Mouse (Mus musculus): ENCODE results near the gene Gm21860.
"Not testable (repeated sequence)": the region's sequence is repeated elsewhere in the genome, so short reads cannot be mapped to it uniquely, and the experiment has no call there.

Gm21860 gene

DNA sequence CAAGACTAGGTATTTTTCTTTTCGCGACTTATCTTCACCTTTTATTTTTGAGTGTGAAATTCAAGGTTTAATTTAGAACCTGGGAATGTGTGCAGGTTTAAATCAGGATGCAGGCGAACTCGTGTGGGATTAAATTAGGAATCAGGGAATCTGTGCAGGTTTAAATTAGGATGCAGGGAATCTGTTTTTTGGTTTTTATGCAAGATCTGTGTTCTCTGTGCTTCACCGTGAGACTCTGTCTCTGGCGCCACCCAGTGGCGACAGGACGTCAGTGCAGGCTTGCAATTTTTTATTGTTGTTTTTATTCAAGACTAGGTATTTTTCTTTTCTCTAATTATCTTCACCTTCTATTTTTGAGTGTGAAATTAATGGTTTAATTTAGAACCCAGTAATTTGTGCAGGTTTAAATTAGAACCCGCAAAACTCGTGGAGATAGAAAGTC is 22.5 kb downstream of the Gm21860 start:
- not testable (repeated sequence) for DNase-seq (ENCODE audit: low spot score)

DNA sequence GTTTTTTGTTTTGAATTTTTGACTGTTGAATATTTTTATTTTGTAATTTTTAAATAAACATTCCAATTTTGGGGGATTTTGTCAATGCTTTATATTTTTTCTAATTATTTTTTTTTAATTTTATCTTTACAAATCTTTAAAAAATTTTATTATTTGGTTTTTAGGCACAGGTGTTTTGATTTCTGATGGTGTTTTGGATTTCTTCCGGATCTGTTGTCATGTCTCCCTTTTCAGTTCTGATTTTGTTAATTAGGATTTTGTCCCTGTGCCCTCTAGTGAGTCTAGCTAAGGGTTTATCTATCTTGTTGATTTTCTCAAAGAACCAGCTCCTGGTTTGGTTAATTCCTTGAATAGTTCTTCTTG is 23.0 kb downstream of the Gm21860 start:
- DNase-seq (ENCODE audit: low spot score): not testable (repeated sequence)

DNA sequence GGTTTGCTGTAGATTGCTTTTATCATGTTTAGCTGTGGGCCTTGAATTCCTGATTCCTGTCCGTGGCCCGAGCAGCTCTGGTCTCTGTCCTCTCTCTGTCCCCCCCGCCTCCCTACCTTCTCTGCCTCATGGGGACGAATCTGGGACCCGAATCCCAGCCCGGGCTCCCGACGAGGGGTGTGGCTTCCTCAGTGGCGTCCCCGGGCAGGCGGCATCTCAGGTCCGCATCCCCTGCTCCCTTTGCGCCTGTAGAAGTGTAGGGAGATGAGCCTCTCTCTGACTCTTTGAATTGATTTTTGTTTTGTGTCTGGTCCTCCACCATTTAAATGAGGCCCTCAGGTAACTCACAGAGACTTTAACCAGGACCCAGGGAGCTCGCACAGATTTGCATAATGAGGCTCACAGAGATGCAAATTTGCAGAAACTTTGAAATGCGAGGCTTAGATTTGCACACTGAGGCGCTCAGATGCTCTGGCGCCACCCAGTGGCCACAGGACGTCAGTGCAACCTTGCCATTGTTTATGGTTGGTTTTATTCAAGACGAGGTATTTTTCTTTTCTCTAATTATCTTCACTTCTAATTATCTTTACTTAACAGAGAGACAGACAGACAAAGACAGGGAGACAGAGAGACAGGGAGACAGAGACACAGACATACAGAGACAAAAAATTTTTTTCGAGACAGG is 23.6 kb downstream of the Gm21860 start:
- DNase-seq (ENCODE audit: low spot score): peak; percentile 66

DNA sequence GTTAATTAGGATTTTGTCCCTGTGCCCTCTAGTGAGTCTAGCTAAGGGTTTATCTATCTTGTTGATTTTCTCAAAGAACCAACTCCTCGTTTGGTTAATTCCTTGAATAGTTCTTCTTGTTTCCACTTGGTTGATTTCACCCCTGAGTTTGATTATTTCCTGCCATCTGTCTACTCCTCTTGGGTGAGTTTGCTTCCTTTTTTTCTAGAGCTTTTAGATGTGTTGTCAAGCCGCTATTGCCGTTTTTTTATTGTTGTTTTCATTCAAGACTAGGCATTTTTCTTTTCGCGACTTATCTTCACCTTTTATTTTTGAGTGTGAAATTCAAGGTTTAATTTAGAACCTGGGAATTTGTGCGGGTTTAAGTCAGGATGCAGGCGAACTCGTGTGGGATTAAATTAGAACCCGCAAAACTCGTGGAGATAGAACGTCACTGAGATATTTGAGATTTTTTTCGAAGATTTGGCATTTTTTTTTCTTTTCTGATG is 24.8 kb downstream of the Gm21860 start:
- not testable (repeated sequence) for DNase-seq (ENCODE audit: low spot score)

DNA sequence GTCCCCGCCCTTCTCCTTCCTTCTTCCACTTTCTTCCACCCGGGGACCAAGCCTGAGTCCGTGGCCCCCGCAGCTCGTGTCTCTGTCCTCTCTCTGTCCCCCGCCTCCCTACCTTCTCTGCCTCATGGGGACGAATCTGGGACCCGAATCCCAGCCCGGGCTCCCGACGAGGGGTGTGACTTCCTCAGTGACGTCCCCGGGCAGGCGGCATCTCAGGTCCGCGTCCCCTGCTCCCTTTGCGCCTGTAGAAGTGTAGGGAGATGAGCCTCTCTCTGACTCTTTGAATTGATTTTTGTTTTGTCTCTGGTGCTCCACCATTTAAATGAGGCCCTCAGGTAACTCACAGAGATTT is 25.7 kb downstream of the Gm21860 start:
- DNase-seq (ENCODE audit: low spot score): peak; percentile 42

DNA sequence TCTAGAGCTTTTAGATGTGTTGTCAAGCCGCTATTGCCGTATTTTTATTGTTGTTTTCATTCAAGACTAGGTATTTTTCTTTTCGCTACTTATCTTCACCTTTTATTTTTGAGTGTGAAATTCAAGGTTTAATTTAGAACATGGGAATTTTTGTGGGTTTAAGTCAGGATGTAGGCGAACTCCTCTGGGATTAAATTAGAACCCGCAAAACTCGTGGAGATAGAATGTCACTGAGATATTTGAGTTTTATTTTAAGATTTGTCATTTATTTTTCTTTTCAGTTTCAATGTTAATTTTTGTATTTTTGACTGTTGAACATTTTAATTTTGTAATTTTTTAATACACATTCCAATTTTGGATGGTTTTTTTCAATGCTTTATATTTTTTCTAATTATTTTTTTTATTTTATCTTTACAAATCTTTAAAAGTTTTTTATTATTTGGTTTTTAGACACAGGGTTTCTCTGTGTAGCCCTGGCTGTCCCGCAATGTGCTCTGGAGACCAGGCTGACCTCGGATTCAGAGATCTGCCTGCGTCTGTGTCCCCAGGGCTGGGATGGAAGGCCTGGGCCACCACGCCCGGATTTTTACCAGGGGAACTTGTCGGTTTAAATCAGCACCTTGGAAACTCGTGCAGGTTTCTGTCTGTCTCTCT is 26.2 kb downstream of the Gm21860 start:
- not testable (repeated sequence) for DNase-seq (ENCODE audit: low spot score)

DNA sequence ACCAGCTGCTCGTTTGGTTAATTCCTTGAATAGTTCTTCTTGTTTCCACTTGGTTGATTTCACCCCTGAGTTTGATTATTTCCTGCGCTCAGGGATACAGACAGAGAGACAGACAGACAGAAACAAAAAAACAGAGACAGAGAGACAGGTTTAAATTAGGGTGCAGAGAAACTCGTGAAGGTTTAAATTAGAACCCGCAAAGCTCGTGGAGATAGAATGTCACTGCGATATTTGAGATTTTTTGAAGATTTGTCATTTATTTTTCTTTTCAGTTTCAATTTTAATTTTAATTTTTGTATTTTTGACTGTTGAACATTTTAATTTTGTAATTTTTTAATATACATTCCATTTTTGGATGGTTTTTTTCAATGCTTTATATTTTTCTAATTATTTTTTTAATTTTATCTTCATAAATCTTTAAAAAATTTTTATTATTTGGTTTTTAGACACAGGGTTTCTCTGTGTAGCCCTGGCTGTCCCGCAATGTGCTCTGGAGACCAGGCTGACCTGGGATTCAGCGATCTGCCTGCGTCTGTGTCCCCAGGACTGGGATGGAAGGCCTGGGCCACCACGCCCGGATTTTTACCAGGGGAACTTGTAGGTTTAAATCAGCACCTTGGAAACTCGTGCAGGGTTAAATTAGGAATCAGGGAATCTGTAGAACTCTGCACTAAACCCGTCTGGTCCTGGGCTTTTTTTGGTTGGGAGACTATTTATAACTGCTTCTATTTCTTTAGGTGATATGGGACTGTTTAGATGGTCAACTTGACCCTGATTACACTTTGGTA is 27.3 kb downstream of the Gm21860 start:
- not testable (repeated sequence) for DNase-seq (ENCODE audit: low spot score)

DNA sequence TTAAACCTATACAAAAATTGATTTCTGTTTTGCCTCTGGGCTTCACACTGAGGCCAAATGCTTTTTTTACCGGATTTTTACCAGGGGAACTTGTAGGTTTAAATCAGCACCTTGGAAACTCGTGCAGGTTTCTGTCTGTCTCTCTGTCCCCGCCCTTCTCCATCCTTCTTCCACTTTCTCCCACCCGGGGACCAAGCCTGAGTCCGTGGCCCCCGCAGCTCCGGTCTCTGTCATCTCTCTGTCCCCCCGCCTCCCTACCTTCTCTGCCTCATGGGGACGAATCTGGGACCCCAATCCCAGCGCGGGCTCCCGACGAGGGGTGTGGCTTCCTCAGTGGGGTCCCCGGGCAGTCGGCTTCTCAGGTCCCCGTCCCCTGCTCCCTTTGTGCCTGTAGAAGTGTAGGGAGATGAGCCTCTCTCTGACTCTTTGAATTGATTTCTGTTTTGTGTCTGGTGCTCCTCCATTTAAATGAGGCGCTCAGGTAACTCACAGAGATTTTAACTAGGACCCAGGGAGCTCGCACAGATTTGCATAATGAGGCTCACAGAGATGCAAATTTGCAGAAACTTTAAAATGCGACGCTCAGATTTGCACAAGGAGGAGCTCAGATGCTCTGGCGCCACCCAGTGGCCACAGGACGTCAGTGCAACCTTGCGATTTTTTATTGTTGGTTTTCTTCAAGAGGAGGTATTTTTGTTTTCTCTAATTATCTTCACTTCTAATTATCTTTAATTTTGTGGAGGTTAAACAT is 28.7 kb downstream of the Gm21860 start:
- DNase-seq (ENCODE audit: low spot score): not testable (repeated sequence)

DNA sequence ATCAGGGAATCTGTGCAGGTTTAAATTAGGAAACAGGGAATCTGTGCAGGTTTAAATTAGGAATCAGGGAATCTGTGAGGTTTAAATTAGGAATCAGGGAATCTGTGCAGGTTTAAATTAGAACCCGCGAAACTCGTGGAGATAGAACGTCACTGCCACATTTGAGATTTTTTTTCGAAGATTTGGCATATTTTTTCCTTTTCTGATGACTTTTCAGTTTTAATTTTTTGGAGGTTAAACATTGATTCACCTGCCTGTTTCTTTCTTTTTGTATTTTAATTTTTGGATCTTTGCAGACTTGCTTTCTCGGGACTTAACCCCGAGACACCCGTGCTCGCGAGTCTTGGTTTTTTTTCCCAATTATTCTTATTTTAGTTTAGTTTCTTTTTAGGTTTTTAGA is 29.5 kb downstream of the Gm21860 start:
- DNase-seq (ENCODE audit: low spot score): not testable (repeated sequence)

DNA sequence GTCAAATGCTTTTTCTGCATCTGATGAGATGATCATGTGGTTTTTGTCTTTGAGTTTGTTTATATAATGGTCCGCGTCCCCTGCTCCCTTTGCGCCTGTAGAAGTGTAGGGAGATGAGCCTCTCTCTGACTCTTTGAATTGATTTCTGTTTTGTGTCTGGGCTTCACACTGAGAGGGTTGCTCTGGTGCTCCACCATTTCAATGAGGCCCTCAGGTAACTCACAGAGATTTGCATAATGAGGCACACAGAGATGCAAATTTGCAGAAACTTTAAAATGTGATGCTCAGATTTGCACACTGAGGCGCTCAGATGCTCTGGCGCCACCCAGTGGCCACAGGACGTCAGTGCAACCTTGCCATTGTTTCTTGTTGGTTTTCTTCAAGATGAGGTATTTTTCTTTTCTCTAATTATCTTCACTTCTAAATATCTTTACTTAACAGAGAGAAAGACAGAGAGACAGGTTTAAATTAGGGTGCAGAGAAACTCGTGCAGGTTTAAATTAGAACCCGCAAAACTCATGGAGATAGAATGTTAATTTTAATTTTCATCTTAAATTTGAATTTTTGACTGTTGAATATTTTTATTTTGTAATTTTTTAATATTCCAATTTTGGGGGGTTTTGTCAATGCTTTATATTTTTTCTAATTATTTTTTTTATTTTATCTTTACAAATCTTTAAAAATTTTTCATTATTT is 30.5 kb downstream of the Gm21860 start:
- DNase-seq (ENCODE audit: low spot score): not testable (repeated sequence)

DNA sequence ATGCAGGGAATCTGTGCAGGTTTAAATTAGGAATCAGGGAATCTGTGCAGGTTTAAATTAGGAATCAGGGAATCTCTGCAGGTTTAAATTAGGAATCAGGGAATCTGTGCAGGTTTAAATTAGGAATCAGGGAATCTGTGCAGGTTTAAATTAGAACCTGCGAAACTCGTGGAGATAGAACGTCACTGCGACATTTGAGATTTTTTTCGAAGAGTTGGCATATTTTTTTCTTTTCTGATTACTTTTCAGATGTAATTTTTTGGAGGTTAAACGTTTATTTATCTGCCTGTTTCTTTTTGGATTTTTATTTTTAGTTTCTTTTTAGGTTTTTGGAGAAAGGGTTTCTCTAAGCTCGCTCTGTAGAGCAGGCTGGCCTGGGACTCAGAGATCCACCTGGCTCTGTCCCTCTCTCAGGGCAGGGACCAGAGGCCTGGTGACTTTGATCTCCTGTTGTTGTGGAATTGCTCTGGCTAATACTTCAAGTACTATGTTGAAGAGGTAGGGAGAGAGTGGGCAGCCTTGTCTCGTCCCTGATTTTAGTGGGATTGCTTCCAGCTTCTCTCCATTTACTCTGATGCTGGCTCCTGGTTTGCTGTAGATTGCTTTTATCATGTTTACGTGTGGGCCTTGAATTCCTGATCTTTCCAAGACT is 31.2 kb downstream of the Gm21860 start:
- peak; percentile 39 for DNase-seq (ENCODE audit: low spot score)

DNA sequence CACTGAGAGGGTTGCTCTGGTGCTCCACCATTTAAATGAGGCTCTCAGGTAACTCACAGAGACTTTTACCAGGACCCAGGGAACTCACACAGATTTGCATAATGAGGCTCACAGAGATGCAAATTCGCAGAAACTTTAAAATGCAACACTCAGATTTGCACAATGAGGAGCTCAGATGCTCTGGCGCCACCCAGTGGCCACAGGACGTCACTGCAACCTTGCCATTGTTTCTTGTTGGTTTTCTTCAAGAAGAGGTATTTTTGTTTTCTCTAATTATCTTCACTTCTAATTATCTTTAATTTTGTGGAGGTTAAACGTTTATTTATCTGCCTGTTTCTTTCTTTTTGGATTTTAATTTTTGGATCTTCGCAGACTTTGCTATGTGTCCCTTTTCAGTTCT is 34.1 kb downstream of the Gm21860 start:
- not testable (repeated sequence) for DNase-seq (ENCODE audit: low spot score)

DNA sequence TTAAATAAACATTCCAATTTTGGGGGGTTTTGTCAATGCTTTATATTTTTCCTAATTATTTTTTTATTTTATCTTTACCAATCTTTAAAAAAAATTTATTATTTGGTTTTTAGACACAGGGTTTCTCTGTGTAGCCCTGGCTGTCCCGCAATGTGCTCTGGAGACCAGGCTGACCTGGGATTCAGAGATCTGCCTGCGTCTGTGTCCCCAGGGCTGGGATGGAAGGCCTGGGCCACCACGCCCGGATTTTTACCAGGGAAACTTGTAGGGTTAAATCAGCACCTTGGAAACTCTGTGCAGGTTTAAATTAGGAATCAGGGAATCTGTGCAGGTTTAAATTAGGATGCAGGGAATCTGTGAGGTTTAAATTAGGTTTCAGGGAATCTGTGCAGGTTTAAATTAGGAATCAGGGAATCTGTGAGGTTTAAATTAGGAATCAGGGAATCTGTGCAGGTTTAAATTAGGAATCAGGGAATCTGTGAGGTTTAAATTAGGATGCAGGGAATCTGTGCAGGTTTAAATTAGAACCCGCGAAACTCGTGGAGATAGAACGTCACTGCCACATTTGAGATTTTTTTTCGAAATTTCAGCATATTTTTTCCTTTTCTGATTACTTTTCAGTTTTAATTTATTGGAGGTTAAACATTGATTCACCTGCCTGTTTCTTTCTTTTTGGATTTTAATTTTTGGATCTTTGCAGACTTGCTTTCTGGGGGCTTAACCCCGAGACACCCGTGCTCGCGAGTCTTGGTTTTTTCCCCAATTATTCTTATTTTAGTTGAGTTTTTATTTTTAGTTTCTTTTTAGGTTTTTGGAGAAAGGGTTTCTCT is 35.0 kb downstream of the Gm21860 start:
- not testable (repeated sequence) for DNase-seq (ENCODE audit: low spot score)

DNA sequence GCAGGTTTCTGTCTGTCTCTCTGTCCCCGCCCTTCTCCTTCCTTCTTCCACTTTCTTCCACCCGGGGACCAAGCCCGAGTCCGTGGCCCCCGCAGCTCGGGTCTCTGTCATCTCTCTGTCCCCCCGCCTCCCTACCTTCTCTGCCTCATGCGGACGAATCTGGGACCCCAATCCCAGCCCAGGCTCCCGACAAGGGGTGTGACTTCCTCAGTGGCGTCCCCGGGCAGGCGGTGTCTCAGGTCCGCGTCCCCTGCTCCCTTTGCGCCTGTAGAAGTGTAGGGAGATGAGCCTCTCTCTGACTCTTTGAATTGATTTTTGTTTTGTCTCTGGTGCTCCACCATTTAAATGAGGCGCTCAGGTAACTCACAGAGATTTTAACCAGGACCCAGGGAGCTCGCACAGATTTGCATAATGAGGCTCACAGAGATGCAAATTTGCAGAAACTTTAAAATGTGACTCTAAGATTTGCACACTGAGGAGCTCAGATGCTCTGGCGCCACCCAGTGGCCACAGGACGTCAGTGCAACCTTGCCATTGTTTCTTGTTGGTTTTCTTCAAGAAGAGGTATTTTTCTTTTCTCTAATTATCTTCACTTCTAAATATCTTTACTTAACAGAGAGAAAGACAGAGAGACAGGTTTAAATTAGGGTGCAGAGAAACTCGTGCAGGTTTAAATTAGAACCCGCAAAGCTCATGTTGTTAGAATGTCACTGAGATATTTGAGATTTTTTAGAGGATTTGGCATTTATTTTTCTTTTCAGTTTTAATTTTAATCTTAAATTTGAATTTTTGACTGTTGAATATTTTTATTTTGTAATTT is 35.8 kb downstream of the Gm21860 start:
- DNase-seq (ENCODE audit: low spot score): peak; percentile 69

DNA sequence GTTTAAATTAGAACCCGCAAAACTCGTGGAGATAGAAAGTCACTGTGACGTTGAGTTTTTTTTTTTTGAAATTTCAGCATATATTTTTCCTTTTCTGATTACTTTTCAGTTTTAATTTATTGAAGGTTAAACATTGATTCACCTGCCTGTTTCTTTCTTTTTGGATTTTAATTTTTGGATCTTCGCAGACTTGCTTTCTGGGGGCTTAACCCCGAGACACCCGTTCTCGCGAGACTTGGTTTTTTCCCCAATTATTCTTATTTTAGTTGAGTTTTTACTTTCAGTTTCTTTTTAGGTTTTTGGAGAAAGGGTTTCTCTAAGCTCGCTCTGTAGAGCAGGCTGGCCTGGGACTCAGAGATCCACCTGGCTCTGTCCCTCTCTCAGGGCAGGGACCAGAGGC is 36.6 kb downstream of the Gm21860 start:
- DNase-seq (ENCODE audit: low spot score): not testable (repeated sequence)

DNA sequence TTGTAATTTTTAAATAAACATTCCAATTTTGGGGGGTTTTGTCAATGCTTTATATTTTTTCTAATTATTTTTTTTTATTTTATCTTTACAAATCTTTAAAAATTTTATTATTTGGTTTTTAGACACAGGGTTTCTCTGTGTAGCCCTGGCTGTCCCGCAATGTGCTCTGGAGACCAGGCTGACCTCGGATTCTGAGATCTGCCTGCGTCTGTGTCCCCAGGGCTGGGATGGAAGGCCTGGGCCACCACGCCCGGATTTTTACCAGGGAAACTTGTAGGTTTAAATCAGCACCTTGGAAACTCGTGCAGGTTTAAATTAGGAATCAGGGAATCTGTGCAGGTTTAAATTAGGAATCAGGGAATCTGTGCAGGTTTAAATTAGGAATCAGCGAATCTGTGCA is 37.1 kb downstream of the Gm21860 start:
- not testable (repeated sequence) for DNase-seq (ENCODE audit: low spot score)

Measured in testis, postnatal 10 days (tissue).